Mouse (Mus musculus) megakaryocyte progenitor cell, adult 5-6 weeks (primary cell): ENCODE measurements around the gene Arsb. TPM values are rescaled to one million over a fixed set of nuclear protein-coding genes. Genes with fewer than 3 reads are reported as not detected.

Experiments used
- ATAC-seq: replicated peaks from 2 replicates; pipeline ENCODE4 v1.8.0; 2016; ENCODE audit warnings: mild to moderate bottlenecking, moderate TSS enrichment, inconsistent platforms; ENCODE audit not compliant: poor library complexity
- total RNA-seq, 2 experiments: library from RNA; stranded (forward) in 1 of 2; stranded (reverse) in 1 of 2; fragments of 157-497, 149-512 nt in 1 of 2; fragments of 200-1000 nt in 1 of 2; gene quantifications; 2 replicates each; pipeline versions ENCODE4 v1.2.3 to v1.2.4; 2015 to 2017

Arsb gene
- total RNA-seq (2015) (157 TPM in 2 replicates), total RNA-seq (2017) (32.4 and 33.8 TPM in 2 replicates)

DNA sequence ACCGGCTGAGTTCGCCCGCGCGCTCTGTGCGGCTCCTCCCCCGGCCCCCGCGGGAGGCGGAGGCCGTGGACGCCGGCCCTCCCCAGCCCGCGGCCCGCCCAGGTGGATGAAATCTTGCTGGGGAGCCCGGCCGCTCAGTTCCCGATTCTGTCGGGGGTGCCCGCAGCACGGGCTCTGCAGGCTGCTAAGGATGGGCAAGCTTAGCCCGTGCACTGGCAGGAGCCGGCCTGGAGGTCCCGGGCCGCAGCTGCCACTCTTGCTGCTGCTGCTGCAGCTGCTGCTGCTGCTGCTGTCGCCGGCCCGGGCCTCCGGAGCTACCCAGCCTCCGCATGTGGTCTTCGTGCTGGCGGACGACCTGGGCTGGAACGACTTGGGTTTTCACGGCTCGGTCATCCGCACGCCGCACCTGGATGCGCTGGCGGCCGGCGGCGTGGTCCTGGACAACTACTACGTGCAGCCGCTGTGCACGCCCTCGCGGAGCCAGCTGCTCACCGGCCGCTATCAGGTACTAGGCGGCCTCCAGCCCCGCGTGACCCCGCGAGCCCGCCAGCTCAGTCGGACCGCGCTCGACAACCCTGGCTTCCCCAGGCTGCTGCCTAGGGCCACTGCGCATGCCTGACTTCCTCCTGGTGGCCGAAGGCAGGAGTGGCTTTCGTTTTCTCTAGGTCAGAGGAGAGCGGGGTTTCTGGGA lies at the start of gene Arsb:
Gene Arsb, plus strand, starts transcription at position 43 of the 691 bp plus-strand sequence.
- ATAC-seq = peak; percentile 83

- ATAC-seq = no peak
Measured at GRCm38 (mm10) chr13:93721916-93722315, 49.5 kb upstream of the Arsb start.

GRCm38 (mm10) chr13:93723455-93723854 lies 48.0 kb upstream of the Arsb start:
- no peak for ATAC-seq

- ATAC-seq = peak; percentile 70; the same call in 1 of the 2 replicates
Measured at GRCm38 (mm10) chr13:93724206-93724605, 47.2 kb upstream of the Arsb start.

DNA sequence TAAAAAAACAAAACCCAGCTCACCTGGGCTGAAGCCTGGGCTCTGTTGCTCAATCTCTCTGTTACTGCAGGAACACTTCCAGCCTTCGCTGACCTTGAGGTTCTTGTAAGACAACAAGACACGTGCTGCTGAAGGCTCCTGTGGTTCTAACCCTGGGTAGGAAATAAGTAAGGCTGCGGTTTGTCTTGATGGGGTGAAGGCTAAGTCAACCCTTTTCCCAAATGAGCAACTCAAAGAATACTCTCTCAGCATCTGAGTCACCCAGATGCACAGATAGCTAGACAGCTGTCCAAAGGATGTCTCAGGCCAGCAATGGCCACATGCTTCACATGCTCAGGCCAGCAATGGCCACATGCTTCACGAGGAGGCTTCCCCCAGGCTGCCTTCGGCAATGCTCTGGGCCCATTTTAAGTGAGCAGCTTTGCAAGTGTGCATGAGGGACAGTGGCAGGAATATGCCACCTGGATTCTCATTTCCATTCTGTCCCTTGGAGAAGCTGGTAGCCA lies 36.2 kb upstream of the Arsb start:
- no peak for ATAC-seq

DNA sequence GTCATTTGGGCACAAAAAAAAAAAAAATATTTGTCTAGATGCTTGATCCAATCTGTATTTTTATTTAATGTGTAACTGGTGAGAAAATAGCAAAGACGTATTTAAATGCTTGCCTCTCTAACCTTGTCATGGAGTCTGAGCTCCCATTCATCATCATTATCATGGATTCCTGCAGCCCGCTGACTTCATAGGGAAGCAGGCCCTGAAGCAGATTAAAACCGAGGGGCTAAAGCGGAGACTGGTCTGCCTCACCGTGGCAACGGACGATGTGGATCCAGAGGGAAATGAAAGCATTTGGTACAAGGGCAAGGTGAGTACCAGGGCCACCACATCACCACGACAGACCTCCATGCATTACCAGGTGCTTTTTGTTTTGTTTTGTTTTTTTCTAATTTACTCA lies 27.3 kb upstream of the Arsb start:
- no peak for ATAC-seq

- no peak for ATAC-seq
Measured at GRCm38 (mm10) chr13:93752597-93753400, 18.6 kb upstream of the Arsb start.

- peak; percentile 92 for ATAC-seq
Measured at GRCm38 (mm10) chr13:93755084-93755483, 16.3 kb upstream of the Arsb start.

- no peak for ATAC-seq
Measured at GRCm38 (mm10) chr13:93756674-93757073, 14.8 kb upstream of the Arsb start.

GRCm38 (mm10) chr13:93757514-93757913 lies 13.9 kb upstream of the Arsb start:
- ATAC-seq = 0 out of 2 replicates have a peak, but pooled peaks have one; percentile 33

DNA sequence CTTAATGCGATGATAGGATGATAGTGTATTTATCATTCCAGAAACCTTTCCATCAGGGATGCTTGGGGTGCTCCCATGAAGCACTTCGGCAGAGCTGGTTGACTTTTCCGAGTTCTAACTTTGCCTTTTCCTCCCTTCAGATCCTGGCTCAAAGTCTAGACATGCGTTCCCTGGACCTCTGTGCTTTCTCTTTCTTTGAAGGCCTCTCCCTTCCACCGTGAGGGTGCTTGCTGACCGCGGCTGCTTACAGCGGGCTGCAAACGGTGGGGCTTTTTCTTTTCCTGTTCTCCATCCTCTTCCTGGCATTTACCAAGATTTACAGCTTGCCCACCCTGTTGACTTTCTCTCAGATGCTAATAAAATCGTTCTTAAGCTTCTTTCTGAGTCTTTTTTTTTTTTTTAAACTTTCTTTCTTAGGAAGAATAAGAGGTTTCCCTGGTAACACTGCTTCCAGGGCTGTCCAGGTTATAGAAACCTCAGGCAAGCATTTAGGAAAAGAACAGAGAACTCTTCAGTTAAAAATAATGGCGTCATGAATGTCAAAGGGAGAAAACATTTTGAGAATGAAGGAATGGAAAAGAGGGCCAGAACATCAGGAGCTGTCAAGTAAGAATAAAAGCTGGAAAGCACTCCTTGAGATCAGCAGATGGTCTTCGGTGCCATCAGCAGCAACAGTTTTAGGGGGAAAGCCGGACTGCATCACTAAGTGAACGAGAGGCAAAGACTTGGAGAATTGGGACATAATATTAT lies 13.1 kb upstream of the Arsb start:
- ATAC-seq = no peak

DNA sequence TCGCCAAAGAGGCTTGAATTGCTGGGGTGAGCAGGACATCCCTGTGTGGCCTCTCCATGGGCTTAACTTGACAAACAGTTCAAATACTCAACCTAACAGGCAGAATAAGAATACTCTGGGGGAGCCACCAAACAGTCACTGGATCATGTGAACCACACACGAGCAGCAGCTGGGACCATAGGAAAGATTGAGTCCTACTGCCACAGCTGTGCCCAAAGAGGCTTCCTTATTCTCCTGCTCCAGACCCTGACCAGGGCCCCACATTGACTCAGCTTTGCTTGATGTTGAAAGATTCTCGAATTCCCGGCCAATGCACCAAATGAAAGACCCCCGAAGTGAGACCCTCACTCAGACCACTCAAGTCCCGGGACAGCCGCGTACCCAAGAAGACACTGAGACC lies 9.6 kb upstream of the Arsb start:
- no peak for ATAC-seq

DNA sequence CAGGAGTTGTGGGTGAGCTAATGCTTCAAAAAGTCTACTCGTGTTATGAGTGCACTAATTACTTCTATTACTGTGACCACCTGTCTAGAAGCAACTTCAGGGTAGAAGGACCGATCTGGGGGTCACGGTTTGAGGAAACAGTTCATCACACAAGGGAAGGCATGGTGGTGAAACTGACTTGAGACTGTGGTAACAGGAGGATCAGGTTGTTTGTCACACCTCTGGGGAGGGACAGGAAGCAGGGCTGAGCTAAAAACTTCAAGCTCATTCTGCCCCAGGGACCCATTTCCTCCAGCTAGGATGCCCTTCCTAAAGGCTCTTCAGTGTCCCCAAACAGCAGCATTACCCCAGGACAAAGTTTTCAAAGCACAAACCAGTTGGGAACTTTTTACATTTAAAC lies 8.6 kb upstream of the Arsb start:
- ATAC-seq = peak; percentile 56

GRCm38 (mm10) chr13:93764321-93764973 lies 7.0 kb upstream of the Arsb start:
- ATAC-seq = peak; percentile 72

DNA sequence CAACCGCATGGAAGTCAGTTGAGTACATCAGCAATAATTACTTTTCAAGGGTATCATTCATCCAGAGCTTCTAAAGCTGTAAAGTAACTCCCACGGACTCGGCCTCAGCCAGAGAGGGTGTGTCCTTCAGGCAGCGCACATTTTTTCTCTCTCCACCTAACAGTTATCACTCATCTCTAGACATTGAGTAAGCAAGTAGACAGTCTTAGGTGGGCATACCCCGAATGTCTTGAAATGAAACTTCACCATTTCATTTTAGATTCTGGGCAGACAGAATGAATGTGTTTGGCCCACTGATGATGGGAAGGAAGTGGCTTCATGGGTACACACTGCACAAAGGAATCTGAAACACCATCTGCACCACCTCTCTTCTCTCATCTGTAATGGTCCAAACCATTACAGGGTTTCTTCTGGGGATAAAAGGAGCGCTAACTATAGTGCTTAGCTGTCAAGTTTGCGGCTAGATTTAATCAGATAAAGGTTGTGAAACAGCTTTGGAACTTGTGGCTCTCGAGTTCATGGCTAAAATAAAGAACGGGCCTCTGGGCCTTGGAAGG lies 321 bp upstream of the Arsb start:
- peak; percentile 49 for ATAC-seq

GRCm38 (mm10) chr13:93772279-93772636 lies 828 bp downstream of the Arsb start:
- no peak for ATAC-seq

DNA sequence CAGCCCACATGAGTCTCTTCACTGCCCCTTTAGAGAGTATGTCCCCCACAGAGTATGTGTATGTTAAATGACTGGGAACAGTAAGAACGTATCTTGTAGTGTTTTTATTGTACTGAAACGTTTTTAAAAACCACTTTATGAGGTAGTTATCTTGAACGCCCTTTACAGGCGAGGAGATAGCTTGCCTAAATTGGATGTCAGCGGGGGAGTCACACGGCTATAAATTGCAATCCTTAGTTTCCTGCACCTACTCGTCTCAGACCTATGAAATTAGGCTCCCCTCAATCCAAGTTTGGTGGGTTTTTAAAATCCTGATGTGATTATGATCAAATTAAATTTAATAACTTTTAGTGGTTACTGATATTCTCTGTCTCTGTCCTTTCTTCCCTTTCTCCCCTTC lies 1.4 kb downstream of the Arsb start:
- ATAC-seq = no peak

GRCm38 (mm10) chr13:93773704-93774315 lies 2.4 kb downstream of the Arsb start:
- peak; percentile 30 for ATAC-seq

- peak; percentile 50 for ATAC-seq
Measured at GRCm38 (mm10) chr13:93782823-93783222, 11.4 kb downstream of the Arsb start.

GRCm38 (mm10) chr13:93785329-93785728 lies 13.9 kb downstream of the Arsb start:
- ATAC-seq = peak; percentile 92
